Mouse (Mus musculus) ES-Bruce4 (cell line): ENCODE data around the gene Gm10644.

ENCODE experiments used
- CTCF ChIP-seq: IDR thresholded peaks from one replicate; pipeline ENCODE4 v1.8.1; 2011; ENCODE audit warnings: low read depth, low read length
- EP300 ChIP-seq: IDR thresholded peaks from 2 replicates; pipeline ENCODE4 v1.6.1; 2011; ENCODE audit warnings: low read depth, low read length; ENCODE audit not compliant: insufficient read depth

DNA sequence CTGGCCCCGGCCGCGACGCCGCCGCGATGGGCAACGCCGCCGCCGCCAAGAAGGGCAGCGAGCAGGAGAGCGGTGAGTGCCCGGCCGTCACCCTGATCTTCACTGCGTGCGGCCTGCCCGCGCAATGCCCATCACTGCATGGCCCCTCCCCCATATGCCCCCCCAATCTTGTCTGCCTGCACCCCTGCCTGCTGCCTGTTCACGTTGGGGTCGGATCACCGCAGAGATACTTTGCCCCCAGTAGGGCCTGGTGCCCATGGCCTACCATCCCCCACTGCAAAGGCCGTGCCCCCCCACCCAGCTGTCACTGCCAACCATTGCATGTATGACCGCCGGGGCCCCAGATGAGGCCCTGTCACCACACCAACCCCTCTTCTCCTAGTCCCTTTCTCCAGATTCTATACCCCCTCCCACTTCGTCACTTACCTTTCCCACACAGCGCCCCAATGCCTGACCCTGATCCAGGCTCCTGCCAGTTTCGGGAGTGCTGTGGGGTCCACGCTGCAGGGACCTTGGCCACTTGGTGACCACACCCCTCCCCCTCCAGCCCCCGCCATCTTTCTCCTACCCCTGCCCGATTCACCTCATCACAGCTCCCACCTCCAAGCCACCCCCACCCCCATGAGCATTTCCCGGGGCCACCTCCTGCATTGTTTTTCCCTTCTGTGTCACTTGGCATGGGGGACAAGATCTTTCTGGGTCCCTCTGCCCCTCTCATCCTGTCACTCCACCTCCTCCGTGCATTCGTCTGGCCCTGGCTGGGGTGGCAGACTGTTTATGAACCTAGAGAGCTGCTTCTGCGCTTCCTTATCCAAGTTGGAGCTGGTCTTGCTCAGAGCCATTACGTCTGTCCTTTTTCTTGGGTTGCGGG, 18.4 kb upstream of the Gm10644 start:
- TF ChIP-seq EP300 (no peak), CTCF (no peak)
